Mouse (Mus musculus): ENCODE data around the gene Barhl1.

The Barhl1 gene

DNA sequence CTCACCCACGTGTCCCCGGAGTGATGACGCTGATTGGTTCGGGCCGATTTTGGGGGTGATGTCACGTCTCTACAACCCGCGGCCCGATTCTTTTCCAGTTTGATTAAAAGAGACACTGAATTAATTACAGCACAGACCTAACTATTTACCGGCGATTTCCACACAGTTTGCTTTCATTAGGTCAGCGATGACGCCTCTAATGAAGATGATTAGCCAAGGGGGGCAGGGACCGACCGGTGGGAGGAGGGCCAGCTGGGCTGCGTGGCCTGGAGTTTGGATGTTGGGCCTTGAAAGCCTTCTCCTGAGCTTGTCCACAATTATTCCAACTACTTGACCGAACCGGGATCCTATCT is at the start of gene Barhl1:
Gene Barhl1, minus strand, starts transcription at position 156 of the 353 bp plus-strand sequence.
- DNase-seq, result no peak

DNA sequence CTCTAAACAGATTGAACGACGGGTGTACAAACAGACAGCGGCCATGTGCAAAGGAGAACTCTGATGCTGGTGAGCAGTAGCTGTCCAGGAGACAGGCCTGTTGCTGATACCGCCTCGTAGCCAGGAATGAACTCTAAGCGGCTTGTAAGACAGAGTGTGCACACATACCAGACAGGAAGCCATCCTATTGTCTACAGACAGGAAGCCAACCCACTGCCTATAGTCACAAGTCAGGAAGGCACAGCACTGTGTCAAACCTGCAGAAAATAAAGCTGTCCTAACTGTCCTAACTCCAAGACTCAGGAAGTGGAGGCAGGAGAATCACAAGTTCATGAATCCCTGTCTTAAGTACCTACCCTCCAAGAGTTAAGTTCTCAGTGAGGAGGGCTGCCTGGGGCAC is 47.1 kb upstream of the Barhl1 start:
- DNase-seq, result no peak

DNA sequence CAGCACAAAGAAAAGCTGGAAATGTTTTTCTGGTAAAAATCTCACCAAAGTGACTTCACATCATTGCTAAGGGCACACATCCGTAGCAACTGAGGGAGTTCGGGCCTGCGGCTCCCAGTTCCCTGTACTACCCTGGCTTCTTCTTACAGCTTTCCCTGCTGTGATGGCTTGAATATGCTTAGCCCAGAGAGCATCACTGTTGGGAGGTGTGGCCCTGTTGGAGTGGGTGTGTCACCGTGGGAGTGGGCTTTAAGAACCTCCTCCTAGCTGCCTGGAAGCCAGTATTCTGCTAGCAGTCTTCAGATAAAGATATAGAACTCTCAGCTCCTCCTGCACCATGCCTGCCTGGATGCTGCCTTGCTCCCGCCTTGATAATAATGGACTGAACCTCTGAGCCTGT is 45.2 kb upstream of the Barhl1 start:
- no peak for DNase-seq

DNA sequence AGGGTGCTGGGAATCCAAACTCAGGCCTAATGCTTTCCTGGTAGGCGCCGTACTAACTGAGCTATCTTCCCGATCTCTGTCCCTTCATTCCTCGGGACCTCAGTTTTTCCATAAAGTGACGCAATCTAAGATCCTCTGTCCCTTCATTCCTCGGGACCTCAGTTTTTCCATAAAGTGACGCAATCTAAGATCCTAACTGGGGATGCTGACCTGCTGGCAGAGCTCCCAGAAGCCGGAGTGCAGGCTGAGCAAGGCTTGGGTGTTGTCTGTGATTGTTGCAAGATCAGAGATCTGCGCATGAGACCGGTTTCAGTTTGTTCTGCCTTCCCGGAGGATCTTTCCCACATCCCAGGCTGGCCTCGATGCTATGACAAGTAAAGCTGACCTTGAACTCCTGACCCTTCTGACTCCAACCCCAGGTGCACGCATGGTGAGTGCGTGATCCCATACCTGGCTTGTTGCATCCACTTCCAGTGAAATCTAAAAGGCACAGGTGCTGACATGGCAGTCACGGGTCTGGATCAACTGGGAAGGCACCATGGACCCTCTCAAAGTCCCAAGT is 44.6 kb upstream of the Barhl1 start:
- no peak for DNase-seq

DNA sequence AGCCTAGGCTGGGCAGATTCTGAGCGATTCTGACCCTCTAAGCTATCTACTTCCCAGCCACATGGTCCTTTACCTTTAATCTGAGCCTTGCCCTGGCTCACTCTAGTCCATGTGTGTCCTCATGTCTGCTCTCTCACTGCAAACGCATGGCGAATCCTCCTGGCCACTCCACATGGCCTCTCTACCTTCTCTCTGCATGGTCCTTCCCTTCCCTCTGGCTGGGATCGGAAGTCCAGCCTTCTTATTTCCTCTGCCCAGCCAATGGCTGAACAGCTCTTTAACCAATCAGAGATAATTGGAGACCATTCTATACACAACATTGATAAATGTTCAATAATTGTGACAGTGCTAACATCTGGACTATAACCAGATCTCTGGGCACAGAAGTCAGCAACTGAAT is 40.4 kb upstream of the Barhl1 start:
- DNase-seq, result no peak

DNA sequence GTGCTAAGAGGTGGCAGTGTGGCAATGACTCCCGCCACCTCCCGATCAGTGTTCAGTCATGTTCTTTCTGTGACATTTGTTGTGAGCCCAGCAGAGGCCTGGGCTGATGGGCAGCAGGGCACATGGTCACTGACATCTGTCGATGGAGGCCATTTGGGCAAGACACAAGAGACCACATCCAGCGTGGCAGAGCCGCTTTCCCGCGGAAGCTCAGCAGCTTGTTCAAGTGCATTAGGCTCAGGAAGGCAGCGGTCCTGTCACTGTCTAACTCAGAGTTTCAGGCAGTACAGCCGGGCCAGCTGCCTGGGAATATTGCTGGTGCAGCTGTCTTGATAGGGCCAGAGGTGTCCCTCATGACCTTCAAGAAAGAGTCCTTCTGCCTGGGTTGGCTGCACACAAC is 38.1 kb upstream of the Barhl1 start:
- no peak for DNase-seq

DNA sequence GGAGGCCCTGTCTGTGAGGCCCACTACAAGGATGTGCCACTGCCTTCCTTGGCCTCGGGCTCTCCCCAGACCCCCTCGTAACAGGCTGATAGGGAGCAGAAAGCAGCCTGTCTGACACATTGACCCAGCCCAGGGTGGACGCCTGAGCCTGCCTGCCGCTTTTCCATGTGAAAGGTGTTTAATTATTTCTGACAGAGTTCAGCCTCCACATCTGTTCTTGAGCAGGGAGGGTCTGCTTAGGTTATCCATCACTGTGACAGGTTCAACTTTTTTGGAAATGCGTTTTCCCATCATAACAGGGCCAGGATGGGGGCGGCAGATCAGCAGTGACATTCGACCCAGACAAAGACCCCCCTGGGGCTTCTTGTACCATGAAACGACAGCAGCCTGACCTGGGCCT is 36.5 kb upstream of the Barhl1 start:
- no peak for DNase-seq

DNA sequence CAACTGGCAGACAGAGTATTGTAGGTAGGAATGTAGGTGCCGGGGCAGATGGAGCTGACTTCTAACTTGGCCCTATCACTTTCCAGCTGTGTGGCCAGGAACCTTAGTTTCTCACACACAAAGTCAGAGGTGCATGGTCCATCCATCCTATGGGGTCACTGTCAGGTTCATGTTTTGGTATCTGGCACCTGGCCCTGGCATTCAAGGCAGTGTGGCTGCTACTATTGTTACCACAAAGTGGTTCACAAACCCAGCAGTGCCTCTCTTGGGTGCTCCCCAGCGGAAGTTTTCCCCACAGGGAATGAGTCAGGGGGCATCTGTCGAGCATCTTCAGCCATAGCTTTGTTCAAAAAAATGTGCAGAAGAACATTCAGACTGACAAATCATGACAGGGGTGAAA is 29.8 kb upstream of the Barhl1 start:
- no peak for DNase-seq

DNA sequence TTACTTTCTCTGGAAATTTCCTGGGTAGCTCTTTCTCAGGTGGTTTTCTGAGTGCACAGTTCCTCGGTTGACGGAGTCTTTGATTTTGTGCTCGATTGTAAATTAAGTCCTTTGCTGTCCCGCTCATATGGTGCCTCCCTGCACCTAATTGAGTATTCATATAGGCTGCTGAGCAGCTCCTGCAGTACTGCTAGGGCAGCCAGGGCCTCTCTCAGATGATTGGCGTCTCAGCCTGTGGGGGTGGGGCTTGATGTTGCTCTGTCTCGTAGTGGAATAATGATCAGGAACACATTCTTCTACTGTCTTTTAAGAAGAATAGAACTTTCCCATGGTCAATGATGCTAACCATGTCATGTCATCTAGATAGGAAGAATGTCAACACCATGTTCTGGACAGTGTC is 28.9 kb upstream of the Barhl1 start:
- no peak for DNase-seq

DNA sequence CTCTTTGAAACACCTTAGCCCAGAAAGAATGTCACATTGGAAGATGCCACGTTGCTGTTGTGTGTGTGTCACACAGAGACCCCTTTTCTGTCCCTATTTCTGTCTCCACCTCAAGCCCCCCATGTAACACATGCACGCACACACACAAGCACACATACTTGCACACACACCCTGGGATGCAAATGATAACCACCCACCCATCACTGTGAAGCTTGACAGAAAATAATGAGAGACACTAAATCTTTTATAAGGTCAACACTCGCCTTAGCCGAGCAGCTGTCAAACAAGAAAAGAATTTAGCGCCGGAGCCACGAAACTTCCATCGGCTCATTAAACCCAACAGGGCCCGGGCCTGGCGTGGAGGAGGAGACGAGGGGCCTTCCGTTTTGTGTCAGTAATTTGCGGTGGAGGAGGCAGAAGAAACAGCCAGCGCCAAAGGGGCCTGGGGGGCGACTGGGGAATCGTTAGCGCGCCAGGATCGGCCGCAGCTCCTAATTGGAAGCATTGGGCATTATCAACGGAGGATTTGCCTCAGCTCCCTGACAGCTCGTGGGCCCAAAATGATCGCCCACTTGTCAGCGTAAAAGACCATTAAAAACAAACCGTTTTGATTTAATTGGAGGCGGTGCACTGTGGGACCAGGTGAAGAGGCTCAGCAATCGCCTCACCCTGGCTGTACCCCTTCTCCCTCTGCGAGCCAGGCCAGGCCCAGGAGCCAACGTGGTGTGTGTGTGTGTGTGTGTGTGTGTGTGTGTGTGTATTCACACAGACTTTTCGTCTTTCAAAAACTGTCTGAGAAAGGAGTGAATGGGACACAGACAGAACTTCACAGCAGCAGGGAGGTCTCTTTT is 27.4 kb upstream of the Barhl1 start:
- DNase-seq, result no peak

DNA sequence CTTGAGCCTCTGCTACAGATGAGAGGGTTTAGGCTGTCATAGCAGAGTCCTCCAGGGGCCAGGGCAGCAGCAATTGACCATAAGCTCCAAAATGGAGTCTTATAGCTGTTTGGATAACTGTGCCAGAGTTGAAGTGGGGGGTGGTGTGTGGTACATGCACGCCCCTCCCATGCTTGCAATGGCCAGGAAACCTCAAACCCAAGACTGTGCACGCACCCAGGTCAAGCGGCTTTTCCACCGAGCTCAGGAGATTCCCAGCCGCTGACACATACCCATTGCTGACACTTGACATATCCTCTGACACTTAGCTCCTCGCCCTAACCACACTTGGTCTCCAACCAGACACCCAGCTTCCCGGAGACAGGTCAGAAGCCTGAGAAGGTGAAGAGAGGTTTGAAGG is 22.5 kb upstream of the Barhl1 start:
- no peak for DNase-seq

DNA sequence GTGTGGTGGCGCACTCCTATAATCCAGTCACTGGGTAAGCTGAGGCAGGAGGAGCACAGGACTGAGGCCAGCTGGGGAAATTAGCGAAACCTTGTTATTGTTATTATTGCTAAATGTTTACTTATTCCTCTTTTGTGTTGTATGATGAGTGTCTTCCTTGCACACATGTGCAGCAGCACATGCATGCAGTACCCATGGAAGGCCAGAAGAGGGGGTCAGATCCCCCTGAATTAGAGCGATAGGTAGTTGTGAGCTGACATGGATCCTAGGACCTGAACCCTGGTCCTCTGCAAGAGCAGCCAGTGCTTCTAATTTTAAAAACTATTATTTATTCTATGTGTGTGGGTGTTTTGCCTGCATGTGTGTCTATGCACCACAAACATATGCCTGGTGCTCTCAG is 14.1 kb upstream of the Barhl1 start:
- DNase-seq, result no peak

DNA sequence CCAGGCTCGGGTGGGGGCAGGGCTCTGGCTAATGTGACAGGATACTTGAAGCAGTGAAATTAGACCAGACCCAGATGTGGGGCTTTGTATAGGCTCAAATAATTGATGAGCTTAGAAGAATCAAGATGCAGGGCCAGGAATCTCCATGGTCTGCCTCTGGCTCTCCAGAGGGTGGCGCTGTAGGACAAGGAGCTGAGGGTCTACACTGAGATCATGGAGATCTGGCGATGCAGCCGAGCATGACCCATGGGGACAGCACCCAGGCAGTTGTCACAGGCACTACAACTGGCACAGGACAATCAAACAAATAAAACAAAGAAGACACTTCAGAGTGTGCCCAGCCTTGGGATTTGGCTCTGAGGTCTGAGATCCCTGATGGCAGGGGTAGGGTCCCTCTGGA is 7.4 kb upstream of the Barhl1 start:
- DNase-seq, result peak; percentile 24

DNA sequence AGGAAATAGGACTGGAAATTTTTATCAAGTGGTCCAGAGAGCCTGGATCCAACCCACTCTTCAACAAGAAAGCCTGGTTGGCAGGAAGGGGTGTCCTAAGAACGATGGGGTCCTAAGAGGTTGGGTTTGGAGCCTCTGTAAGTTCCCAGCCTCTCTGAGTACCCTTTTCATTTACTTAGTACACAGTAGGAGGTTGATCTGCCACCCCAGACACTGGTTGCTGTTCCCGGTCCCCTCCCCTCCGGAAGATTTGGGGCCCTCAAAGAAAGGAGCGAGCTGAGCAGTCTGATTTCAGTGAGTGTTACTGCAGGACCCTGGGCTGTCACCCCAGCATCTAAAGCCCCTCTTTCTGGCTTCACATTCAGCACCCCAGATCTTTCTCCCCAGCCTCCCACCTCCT is 2.5 kb upstream of the Barhl1 start:
- no peak for DNase-seq

DNA sequence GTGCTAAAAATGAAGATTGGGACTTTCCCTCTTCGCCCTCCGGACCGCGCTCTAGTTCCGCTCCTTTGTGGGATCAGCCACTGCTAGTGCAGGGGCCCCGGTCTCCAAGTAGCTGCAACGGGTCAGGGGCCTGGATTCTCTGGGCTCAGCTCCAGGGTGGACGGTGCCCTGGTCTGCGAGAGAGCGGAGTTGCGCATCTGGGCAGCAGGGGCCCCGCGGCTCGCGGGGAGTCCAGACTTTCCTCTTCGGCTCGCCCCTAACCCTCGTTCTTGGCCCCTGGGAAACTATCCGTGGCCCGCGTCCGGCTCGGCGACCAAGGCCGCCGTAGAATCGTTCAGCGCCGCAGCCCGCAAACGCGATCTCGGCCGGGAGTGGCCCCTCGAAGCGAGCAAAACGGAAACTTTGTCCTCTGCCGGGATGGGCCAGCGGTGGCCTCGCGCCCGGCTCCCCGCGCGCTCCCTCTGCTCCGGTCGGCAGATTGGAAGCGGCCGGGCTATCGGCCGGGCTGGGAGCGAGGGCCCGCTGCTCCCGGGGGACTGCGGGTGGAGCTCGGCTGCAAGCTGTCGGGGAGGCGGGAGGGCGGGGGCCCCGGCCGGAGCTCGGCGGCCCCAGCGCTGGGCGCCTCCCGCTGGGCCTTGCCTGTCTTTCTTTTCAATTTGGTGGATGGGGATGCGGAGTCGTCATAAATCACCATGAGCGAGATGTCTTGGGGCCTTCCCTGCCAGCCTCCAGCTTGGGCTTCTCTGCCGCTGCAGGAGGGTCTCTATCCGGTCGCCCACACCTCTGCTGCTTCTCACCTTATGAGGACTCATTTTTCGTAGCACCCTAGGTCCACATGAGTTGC is 1.3 kb upstream of the Barhl1 start:
- no peak for DNase-seq

DNA sequence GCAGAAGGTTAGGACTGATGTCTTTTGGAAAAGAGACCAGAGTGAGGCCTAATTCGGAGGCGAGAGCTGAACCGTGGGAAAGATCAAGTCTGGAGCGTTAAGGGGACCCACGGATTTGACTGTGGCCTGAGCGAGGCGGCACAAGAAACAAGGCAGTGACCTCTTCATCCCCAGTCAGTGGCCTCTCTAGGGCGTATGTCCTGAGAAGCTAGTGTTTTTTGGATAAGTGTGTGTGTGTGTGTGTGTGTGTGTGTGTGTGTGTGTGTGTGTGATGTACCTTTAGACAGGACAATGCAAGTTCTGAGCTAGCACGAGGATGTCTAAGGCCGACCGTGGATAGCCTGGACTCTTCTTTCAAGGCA is 669 bp upstream of the Barhl1 start:
- DNase-seq, result no peak

DNA sequence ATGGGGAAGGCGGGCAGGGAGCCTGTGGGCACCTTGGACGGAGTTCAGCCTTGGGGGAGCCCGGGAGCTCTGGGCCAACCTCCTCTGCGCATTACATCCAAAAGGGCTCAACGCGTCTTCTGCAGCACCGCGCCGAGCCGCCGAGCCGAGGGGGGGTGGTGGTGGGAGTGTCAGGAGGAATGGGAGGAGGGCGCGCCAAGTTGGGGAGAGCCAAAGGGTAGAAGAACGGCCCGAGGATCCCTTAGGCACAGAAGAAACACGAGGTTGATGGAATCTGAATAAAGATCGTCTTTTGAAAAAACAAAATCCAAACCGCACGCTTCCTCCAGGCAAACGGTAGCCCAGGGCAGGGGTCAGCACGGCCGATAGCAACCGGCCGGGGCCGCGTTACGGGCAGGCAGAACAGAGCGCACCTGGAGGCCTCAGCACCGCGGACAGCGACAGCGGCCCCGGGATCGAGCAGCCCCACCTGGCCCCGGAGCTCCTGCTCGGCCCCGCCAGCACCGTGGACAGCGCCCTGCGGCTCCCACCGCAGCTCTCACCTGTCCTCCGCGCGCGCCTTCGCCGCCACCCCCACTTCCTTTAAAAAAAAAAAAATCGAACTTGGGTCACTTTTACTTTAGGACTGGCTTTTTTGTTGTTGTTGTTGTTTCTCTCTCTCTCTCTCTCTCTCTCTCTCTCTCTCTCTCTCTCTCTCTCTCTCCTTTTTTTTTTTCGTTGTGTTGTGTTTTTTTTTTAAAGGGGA is 528 bp downstream of the Barhl1 start:
- DNase-seq, result peak; percentile 95

DNA sequence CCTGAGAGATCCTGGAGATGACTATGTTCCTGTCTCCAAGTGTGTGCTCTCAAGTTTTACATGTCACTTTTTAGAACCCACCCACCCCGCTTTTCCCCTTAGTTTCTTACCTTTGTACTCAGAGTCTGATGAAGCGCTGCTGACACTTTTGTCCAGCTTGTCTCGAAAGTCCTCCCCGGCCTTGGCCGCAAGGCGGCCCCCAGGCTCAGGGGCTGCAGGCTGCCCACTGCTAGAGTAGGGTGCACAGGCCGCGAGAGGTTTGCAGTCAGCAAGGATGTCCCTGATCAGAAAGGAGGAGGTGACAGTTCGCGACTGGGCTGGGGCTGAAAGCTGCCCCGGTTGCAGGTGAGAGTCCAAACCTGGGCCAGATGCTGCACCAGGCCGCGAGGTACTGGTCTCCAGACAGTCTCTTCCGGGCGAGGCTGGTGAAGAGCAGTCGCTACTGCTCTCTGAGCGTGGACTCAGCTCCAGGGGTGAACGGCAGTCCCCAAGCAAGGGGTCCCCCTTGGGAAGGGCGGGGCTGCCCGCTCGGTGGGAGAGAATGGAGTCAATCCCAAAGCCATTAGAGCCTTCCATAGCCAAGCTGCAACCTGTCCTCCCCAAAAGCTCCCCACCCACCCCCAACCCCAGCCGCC is 1.2 kb downstream of the Barhl1 start:
- DNase-seq, result peak; percentile 9

DNA sequence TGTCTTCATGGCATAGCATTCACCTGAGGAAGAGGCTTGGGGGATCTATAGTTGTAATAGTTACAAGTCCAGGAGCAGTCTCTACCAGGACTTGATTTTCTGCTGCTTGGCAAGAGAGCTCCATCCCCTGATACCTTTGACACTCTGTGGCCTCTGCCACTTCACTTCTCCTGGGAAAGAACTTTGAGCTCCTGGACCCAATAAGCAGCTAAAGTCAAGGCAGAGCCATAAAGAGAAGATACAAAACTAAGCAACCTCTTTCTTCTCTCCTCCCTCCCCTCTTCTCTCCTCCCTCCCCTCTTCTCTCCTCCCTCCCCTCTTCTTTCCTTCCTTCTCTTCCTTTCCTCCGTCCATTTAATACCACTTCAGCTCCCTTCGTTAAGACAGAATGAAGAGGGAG is 2.3 kb downstream of the Barhl1 start:
- no peak for DNase-seq

DNA sequence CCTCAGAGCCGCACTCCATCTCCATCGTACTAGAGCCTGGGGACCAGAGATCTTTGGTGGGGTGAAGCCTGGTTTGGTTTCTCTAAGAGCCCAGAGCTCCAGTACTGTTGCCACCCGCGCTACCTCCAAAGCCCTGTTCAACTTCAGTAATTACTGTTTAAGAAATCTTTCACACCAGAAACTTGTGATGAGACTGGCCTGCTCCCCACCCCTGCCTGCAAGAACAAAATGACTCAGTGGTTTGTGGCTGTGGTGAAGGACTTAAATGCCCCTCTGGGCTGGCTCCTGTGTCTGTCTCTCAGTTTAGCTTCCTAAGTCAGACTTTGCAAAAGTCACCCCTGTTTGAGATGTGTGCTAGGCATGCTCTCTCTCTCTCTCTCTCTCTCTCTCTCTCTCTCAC is 3.5 kb downstream of the Barhl1 start:
- DNase-seq, result no peak

DNA sequence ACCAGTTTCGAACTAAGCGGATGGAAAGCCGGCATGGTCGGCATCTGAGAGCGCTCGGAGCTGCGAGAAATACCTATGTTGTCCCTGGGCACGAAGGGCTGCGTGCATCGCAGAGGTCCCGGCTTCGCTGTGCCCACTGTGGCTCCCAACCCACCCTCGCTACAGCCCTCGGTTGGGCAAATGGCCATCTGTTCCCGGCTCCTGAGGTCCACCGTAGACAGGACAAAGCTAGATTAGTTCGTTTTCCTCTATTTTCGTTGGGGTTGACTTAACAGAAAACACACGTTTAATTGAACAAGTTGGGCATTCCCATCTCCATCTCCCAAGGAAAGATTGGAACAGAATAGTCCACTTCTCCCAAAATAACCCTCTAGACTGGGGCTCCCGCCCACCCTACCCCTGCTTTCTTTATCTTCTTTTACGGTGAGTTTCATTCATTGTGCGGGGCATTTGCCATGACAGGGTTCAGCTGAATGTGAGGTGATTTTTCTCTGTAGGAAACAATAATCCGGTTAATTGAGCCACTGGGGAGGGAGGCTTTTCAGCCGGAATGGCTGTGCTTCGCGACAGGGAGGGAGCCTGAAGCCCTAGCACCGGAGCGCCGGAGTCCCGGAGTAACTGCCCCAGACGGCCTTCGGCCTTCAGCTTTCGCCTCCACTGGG is 4.3 kb downstream of the Barhl1 start:
- no peak for DNase-seq

DNA sequence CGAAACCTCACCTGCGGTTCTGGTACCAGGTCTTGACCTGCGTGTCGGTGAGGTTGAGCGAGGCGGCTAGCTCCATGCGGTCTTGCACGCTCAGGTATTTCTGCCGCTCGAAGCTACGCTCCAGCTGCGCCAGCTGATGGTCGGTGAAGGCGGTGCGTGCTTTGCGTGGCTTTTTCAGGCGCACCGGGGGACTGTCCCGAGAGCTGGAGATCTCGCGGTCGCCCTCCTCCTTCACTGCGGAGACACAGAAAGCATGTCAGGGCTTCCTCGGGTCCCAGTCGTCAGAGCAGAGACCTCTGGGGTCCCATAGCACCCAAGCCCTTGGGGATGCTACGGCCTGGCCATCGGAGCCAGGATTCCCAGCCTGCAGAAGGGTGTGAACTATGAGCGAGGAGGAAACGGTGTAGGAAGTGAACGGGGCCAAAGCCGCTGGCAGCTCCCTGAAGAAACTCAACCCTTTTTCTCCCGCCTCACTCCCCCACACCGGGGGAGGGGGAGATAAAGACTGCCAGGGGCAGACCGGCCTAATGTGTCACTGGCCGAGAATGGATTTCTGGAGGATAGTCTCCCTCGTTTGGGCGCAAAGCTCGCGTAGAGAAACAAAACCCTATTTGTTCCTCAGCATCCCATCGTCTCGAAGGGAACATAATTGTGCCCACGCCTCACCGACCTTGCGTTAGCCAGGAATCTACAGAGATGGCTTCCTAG is 5.0 kb downstream of the Barhl1 start:
- DNase-seq, result no peak
